Mouse (Mus musculus) gastrocnemius, adult 2 months (tissue): ENCODE data around the gene Olfr810. TPM values are rescaled to one million over a fixed set of nuclear protein-coding genes. Genes with fewer than 3 reads are reported as not detected.
A peak's percentile ranks its signal among the peaks of the same experiment; 100 is the strongest.

Experiments used
- DNase-seq: peaks from one replicate; pipeline ENCODE4 v3.0.0; 2022
- H3K27ac ChIP-seq: fragments of 200-600 bp; 2 replicates; pipeline ENCODE4 v1.8.1; 2022; ENCODE audit warnings: mild to moderate bottlenecking
- H3K4me3 ChIP-seq: fragments of 200-600 bp; 2 replicates; pipeline ENCODE4 v1.8.1; 2022; ENCODE audit warnings: mild to moderate bottlenecking, moderate library complexity
- CTCF ChIP-seq: fragments of 200-600 bp; IDR thresholded peaks from 2 replicates; pipeline ENCODE4 v1.8.1; 2022; ENCODE audit warnings: antibody characterized with exemption, mild to moderate bottlenecking, moderate library complexity
- intact Hi-C: fragments of 180-260 bp; cut with DNase I; formaldehyde crosslinking; loops from one replicate; pipeline ENCODE4 v1.15.1; 2025
- long read RNA-seq, 2 experiments: library from polyadenylated mRNA; stranded (forward); transcript quantifications; one replicate each; pipeline ENCODE4 v2.0.0; 2021
- total RNA-seq, 2 experiments: library from RNA; stranded (reverse); gene quantifications; 2 replicates each; pipeline ENCODE4 v1.2.3; 2021

Gene Olfr810
- not detected for total RNA-seq
- long read RNA-seq, experiment 1, result 0 reads
- long read RNA-seq, experiment 2, result 0 reads

- H3K4me3 ChIP-seq, result no peak within 1 kb of the TSS
- TF ChIP-seq CTCF, result no peak
- intact Hi-C loops, result no loop called here
- H3K27ac ChIP-seq, result no peak within 1 kb of the TSS
- DNase-seq, result no peak
These were observed at the start of gene Olfr810 for GRCm38 (mm10) chr10:129794817-129795216. Gene Olfr810, minus strand, starts transcription at chr10:129794917.

DNA sequence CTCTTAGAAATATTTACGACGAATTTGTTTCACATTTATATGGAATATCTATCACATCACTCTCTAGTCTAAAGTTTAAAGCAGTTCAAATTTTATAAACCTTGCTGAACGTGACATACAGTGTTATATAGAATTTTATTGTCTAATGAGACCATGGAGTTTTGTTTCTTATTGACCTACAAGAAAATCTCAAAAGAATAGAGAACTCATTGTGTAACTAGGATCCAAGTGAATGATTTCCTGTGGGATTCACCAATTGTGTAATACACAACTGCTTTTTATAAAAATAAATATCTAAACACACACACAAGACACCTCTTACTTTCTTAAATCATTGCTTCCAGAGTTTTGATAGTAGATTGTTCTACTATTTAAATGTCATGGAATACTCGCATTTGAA is 9.6 kb upstream of the Olfr810 start, which contains the start of gene Olfr811:
Olfr811 (minus strand) TSS at position 101 of the 400 bp plus-strand sequence.
- H3K4me3 ChIP-seq, result no peak within 1 kb of the TSS
- no peak within 1 kb of the TSS for H3K27ac ChIP-seq
- TF ChIP-seq CTCF, result no peak
- intact Hi-C loops, result no loop called here
- DNase-seq, result no peak

GRCm38 (mm10) chr10:129778123-129778522 is 16.6 kb downstream of the Olfr810 start:
- intact Hi-C loops, result no loop called here
- Histone ChIP-seq H3K27ac (no peak overlapping the region), H3K4me3 (no peak overlapping the region)
- no peak for TF ChIP-seq CTCF
- peak; percentile 59 for DNase-seq

DNA sequence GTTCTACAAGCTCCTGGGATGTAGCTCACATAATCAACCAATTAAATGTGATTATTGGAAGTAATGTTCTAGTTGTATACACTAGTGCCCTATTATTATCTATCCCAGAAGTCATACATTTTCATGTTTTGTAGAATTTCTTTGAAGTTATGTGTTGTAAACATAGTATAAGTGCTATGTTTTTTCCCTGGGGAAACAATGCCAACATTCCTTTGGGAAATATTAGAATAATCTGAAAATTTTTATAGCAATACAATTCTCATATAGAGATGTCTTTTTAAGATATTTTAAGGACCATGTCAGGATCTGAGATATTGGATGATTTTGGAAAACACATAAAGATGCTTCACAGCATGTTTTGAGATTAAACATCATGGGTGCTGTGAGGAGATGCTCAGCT is 20.4 kb downstream of the Olfr810 start, which contains the start of gene Olfr809:
Olfr809 (plus strand) TSS at position 301 of the 400 bp plus-strand sequence.
- TF ChIP-seq CTCF, result no peak
- no peak for DNase-seq
- intact Hi-C loops, result no loop called here
- no peak within 1 kb of the TSS for H3K27ac ChIP-seq
- no peak within 1 kb of the TSS for H3K4me3 ChIP-seq

- Histone ChIP-seq H3K27ac (no peak within 1 kb of the TSS), H3K4me3 (no peak within 1 kb of the TSS)
- TF ChIP-seq CTCF, result no peak
- DNase-seq, result no peak
- intact Hi-C loops, result no loop called here
These were observed 29.5 kb downstream of the Olfr810 start, which contains the start of gene Olfr808 for GRCm38 (mm10) chr10:129765182-129765581. Gene Olfr808, plus strand, starts transcription at chr10:129765482.

DNA sequence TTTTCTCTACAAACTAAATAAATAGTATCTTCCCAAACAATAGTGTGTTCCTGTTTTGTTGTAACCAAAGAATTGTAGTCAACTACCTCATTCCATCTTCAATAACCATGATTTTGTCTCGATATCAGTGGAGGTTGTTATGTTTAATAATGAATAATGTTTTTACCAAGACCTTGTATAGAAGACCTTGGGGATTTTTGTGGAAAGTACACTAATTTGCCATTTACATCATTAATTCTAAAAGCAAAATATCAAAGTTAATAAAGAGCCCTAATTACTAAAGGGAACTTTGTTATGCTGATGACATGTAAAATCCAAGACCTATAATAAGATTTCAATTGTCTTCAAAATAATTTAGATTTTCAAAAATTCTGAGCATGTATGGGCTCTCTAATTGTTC is 37.0 kb downstream of the Olfr810 start, which contains the start of gene Olfr807:
Olfr807 (minus strand) TSS at position 101 of the 400 bp plus-strand sequence.
- intact Hi-C loops, result no loop called here
- no peak for TF ChIP-seq CTCF
- Histone ChIP-seq H3K27ac (no peak within 1 kb of the TSS), H3K4me3 (no peak within 1 kb of the TSS)
- no peak for DNase-seq

DNA sequence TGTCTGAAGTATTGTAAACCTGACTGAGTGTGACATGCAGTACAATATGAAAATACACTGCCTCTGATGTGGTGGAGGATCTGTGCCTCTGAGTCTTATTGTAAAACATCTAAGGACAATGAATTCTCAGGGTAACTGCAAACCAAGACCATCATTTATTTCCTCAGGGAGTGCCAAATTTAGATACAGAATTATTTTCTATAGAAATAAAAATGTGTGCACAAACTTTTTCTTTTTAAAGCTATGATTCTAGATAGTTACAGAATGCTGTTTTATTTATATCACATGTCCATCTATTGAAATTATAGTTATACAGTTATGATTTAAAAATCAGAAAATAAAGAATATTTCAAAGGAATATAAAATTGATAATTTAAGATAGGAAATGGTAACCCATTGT is 52.9 kb downstream of the Olfr810 start, which contains the start of gene Olfr806:
Olfr806 (minus strand) TSS at position 101 of the 400 bp plus-strand sequence.
- Histone ChIP-seq H3K4me3 (no peak within 1 kb of the TSS), H3K27ac (no peak within 1 kb of the TSS)
- no peak for TF ChIP-seq CTCF
- no peak for DNase-seq
- intact Hi-C loops, result no loop called here

Other genes with a start within 250 kb of the Olfr810 start
- not detected for gene Olfr794, start 227.3 kb downstream of the Olfr810 start, total RNA-seq
- gene Olfr796, start 182.3 kb downstream of the Olfr810 start, total RNA-seq, result not detected
- not detected for gene Olfr798, start 167.0 kb downstream of the Olfr810 start, total RNA-seq
- gene Olfr799, start 157.4 kb downstream of the Olfr810 start, total RNA-seq, result not detected
- not detected for gene Olfr800, start 137.2 kb downstream of the Olfr810 start, total RNA-seq
- gene Olfr801, start 121.1 kb downstream of the Olfr810 start, total RNA-seq, result not detected
- not detected for gene Olfr802, start 106.7 kb downstream of the Olfr810 start, total RNA-seq
- not detected for gene Olfr803, start 100.6 kb downstream of the Olfr810 start, total RNA-seq
- gene Olfr804, start 91.7 kb downstream of the Olfr810 start, total RNA-seq, result not detected
- gene Olfr805, start 65.5 kb downstream of the Olfr810 start, total RNA-seq, result not detected
- gene Olfr806, start 53.0 kb downstream of the Olfr810 start, total RNA-seq, result not detected
- not detected for gene Olfr807, start 37.1 kb downstream of the Olfr810 start, total RNA-seq
- gene Olfr808, start 29.4 kb downstream of the Olfr810 start, total RNA-seq, result not detected
- gene Olfr809, start 20.3 kb downstream of the Olfr810 start, total RNA-seq, result not detected
- not detected for gene Olfr811, start 9.5 kb upstream of the Olfr810 start, total RNA-seq
- not detected for gene Olfr812, start 51.2 kb upstream of the Olfr810 start, total RNA-seq
- not detected for gene Olfr813, start 60.5 kb upstream of the Olfr810 start, total RNA-seq
- gene Olfr814, start 84.9 kb upstream of the Olfr810 start, total RNA-seq, result not detected
- not detected for gene Olfr815, start 111.0 kb upstream of the Olfr810 start, total RNA-seq
- gene Olfr816, start 120.7 kb upstream of the Olfr810 start, total RNA-seq, result not detected
- not detected for gene Olfr818, start 154.2 kb upstream of the Olfr810 start, total RNA-seq
- not detected for gene Olfr819, start 172.3 kb upstream of the Olfr810 start, total RNA-seq
- not detected for gene Olfr247, start 181.2 kb upstream of the Olfr810 start, total RNA-seq
- gene Gm10310, start 190.1 kb upstream of the Olfr810 start, total RNA-seq, result not detected
- gene Olfr820, start 217.7 kb upstream of the Olfr810 start, total RNA-seq, result not detected
- not detected for gene Olfr821, start 235.4 kb upstream of the Olfr810 start, total RNA-seq